Mouse (Mus musculus) right cerebral cortex, postnatal 14 days (tissue): ENCODE results near the gene Fam53b.

Experiments used
- DNase-seq: peaks from one replicate; pipeline ENCODE4 v3.0.0; 2022

Gene Fam53b

GRCm38 (mm10) chr7:132733521-132733920 lies 80.2 kb downstream of the Fam53b start:
- no peak for DNase-seq

GRCm38 (mm10) chr7:132732136-132732789 lies 81.4 kb downstream of the Fam53b start:
- no peak for DNase-seq

DNA sequence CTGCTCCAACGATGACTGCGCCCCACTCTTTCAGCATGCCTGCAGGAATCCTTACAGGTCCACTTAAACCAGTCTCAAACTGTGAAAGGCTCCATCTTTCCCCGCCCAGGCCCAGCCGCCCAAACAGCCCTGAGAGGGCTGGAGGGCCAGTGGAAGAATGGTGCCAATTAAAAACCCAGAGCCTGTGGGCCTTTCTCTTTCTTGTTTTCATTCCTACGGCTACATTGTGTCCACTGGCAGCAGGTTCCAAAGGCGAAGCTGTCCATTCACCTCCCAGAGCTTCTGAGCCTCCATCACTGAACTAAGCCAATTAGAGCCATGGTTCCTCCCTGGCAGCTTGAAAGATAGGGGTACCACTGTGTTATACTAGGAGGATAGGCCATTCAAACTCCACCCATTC lies 82.1 kb downstream of the Fam53b start:
- no peak for DNase-seq

DNA sequence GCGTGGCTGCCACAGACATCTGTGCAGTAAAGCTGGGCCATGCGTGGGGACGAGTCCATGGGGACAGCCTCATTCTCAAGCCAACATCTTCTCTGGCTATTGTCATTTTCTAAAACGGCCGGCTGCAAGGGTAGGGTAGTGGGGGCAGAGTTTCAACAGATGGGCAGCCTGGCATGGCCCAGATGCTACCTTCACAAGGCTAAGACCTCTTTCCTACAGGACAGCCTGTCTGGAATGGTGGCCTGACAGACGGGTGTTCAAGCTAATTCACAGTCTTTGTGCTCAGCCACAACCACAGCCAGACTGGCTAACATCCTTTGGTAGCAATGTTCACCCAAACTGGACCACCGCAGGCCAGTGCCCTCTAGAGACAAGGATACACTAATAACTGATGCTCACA lies 83.2 kb downstream of the Fam53b start:
- no peak for DNase-seq

- no peak for DNase-seq
These were observed 84.4 kb downstream of the Fam53b start for GRCm38 (mm10) chr7:132729093-132729831.

- no peak for DNase-seq
These were observed 87.4 kb downstream of the Fam53b start for GRCm38 (mm10) chr7:132726106-132726861.

DNA sequence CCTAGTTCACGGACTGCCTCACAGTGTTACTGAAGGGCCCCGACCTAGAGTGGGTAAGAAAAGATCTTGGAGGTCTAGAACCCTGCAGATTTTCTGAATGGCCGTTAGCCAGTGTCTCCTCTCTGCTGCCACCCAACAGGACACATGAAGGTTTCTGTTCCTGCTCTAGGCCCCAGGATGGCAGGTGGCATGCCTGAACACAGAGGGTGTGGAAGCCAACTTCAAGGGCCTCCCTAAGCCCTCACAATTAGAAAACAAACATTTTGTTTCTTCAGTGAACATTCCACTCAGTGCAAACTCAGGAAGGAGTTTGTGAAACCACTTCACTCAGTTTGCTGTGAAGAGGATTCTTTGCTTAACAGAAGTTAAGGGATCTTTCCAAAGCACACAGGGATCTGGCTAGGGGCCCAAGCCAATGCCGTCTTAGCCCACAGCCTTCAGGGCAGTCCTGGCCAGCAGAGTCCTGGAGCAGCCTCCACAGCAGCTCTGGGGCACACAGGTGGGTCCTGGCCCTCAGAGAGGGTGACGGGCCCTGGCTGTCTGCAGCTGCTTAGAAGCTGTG lies 89.1 kb downstream of the Fam53b start:
- no peak for DNase-seq

DNA sequence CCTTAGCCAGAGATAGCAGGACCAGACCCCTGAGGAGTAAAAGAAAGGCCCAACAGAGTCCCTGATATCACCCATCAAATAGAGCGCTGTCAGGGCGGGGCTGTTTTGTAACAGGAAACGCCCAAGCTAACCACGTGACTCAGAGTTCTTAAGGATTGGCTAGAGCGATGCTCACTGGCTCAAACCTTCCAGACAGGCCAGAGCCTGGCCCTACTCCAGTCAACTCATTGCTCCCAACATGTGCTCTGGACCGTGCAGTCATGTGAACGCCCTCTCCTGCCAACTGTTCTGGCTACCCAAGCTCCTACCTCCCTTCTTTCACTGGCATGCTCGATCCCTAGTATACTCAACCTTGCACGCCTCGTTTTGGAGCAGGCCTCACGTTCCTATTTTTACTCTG lies 89.8 kb downstream of the Fam53b start:
- DNase-seq: no peak

- DNase-seq: no peak
These were observed 91.0 kb downstream of the Fam53b start for GRCm38 (mm10) chr7:132722401-132723370.

DNA sequence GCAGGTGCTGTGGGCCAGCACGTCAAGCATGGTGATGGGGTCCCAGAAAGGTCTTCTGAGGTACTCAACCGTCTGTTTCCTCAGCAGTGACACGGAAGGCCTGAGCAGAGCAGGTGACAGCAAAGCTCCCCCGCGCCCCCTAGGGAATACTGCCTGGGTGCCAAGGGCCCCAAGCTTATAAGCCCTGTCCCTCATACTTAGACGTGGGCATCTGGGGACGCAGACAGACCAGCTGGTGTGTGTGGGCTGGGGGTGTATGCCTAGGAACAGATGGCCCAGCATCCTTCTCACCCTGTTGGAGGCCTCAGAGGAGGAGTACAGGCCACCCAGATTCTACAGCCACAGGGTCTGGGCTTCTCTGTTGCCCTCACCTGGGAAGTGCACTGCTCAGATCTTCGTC lies 93.1 kb downstream of the Fam53b start:
- DNase-seq: peak; percentile 55

GRCm38 (mm10) chr7:132719570-132719969 lies 94.1 kb downstream of the Fam53b start:
- no peak for DNase-seq

DNA sequence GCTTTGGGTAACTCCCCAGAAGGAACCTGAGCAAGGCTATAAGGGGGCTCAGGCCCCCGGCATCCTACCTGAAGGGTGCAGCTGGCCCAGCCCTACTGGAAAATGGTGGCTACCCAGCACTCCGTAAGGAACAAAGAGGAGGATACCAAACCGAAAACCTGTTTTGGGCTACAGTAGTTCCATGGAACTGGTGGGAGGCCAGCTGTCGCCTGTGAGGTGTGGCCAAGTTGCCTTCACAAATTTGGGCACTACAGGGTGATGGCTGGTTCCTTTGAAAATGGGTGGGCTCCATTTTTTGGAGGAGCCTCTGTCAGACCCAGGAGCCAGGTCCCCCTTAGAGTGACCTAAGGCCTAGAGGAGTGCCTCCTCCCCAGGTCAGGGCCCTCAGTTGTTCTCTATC lies 98.4 kb downstream of the Fam53b start:
- DNase-seq: no peak

DNA sequence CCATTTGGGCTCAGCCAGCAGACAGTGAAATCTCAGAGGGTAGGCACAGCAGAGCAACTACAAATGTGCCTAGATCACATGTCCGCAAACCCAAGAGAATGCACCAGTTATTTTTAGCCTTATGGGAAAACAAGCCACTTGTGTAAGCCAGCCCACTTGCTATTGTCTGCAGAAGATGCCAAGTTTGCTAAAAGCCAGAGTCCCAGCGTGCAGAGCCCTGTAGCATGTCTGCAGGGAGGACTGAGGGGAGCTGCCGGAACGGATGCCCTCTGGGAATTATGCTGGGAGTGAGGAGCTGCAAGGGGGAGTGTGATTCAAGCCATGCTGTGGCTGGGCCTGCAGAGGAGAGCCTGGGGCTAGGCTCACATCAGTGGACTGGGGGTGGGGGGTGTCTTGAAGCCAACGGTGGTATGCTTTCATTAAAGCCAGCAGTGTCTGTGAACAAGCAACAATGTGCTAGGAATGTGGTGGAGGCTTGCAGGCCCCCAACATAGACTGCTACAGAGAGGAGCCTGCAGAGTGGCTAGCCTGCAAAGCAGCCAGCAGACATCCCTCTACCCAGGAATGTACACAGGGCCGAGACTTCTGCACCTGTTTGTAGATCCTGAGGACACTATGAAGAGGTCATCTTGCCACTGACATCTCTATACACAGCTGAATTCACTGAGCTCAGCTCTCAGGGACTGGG lies 99.3 kb downstream of the Fam53b start:
- no peak for DNase-seq

GRCm38 (mm10) chr7:132713483-132714126 lies 100.1 kb downstream of the Fam53b start:
- no peak for DNase-seq

- DNase-seq: no peak
These were observed 100.7 kb downstream of the Fam53b start for GRCm38 (mm10) chr7:132712956-132713355.

- no peak for DNase-seq
These were observed 101.5 kb downstream of the Fam53b start for GRCm38 (mm10) chr7:132712044-132712708.

DNA sequence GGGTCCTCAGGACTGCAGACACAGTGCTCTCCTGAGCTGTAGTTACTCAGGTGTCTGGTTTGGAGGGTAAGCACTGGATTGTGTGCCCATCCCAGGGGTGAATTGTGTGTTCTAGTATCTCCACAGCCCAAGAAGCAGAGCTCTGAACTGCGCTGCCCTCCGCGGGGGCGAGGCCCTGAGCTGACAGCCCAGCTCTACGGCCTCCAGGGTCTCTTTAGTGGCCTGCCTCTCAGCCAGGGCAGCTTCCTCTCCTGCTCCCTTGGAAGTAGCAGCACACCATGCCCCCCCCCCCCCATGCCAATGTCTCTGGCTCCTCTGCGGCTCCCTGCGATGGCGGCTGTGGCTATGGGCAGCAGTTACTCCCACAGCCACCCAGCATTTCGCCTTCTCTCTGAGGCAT lies 102.1 kb downstream of the Fam53b start:
- DNase-seq: no peak

DNA sequence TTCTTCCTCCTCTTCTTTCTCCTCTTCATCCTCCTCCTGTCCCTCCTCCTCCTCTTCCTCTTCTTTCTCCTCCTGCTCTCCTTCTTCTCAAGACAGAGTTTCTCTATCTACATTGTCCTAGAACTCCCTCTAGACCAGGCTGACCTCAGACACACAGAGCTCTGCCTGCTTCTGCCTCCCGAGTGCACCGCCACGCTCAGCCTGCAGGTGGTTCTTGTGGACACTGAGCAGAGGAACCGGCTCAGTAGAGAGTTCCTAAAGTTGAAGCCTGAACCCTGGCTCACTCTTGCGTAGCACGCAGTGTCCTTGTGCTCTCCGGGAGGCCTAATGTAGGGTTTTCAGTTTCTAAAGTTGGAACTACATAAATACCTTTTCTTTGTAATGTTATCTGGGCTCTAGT lies 108.6 kb downstream of the Fam53b start:
- no peak for DNase-seq

DNA sequence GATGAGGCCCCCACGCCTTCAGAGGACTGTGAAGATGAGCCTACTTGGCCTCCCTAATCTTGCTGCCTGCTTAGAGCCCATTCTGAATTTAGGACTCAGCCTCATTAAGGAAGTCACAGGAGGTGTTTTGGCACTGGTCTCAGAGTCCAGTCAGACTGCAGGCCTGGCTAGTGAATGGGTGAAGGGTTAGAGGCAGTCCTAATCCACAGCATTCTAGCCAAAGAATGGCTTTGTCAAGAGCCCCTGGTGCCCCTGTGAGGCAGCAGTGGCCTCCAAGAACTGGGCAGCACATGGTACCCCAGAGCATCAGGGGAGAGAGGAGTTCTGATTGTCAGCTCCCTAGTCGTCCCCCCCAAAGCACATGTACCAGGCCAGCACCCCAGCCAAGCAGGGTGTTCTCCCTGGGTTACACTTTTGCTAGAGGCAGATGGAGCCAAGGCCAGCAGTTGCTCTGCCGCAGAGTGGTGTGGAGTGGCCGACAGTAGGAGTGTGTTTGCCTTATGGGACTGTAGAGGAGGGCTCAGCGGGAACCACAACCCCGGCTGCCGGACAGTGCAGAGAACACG lies 109.3 kb downstream of the Fam53b start:
- no peak for DNase-seq
